Mouse (Mus musculus) intestine, embryonic 14.5 days (tissue): ENCODE results near the gene Pir. TPM values are rescaled to one million over a fixed set of nuclear protein-coding genes. Genes with fewer than 3 reads are reported as not detected.
A peak's percentile ranks its signal among the peaks of the same experiment; 100 is the strongest.

ENCODE experiments used
- ATAC-seq: fragments of 200-750 bp; cut with Nextera tagmentation; replicated peaks from 2 replicates; pipeline ENCODE4 v1.8.0; 2017; ENCODE audit warnings: low read depth, moderate number of reproducible peaks, moderate TSS enrichment, moderate library complexity; ENCODE audit not compliant: low FRiP score, low TSS enrichment
- DNase-seq: peaks from one replicate; pipeline ENCODE4 v3.0.0-alpha.2; 2018; ENCODE audit warnings: low spot score
- H3K27ac ChIP-seq: fragments of 300-500 bp; sonication (generic); 2 replicates; pipeline ENCODE4 v1.5.1; 2014; ENCODE audit warnings: low read depth, mild to moderate bottlenecking, control low read depth
- H3K27me3 ChIP-seq: fragments of 300-500 bp; sonication (generic); replicated peaks from 2 replicates; pipeline ENCODE4 v1.6.1; 2014; ENCODE audit warnings: low read length, control low read depth; ENCODE audit not compliant: control insufficient read depth, insufficient read depth
- H3K36me3 ChIP-seq: fragments of 300-500 bp; sonication (generic); 2 replicates; pipeline ENCODE4 v1.6.1; 2014; ENCODE audit warnings: low read length, control low read depth; ENCODE audit not compliant: control insufficient read depth, insufficient read depth
- H3K4me1 ChIP-seq: fragments of 300-500 bp; sonication (generic); replicated peaks from 2 replicates; pipeline ENCODE4 v1.6.1; 2014; ENCODE audit warnings: low read length, control low read depth, mixed read lengths; ENCODE audit not compliant: control insufficient read depth, insufficient read depth
- H3K4me2 ChIP-seq: fragments of 300-500 bp; sonication (generic); 2 replicates; pipeline ENCODE4 v1.6.1; 2014; ENCODE audit warnings: low read length
- H3K4me3 ChIP-seq: fragments of 300-500 bp; sonication (generic); 2 replicates; pipeline ENCODE4 v1.5.1; 2014; ENCODE audit warnings: low read depth, low read length, control low read depth, mixed read lengths
- H3K9ac ChIP-seq: fragments of 300-500 bp; sonication (generic); 2 replicates; pipeline ENCODE4 v1.6.1; 2014; ENCODE audit warnings: mild to moderate bottlenecking, low read length
- H3K9me3 ChIP-seq: fragments of 300-500 bp; sonication (generic); 2 replicates; pipeline ENCODE4 v1.6.1; 2016; ENCODE audit warnings: low read length, control low read depth; ENCODE audit not compliant: control insufficient read depth
- WGBS: fragments of 180-500 bp; shearing (Covaris S2); extraction: QIAGEN DNeasy Blood & Tissue Kit; methylation state at CpG from one replicate; pipeline ENCODE4 v1.1.7; 2014; 5-methylcytosine and 5-hydroxymethylcytosine counted together
- polyA plus RNA-seq: library from polyadenylated mRNA; unstranded; fragments of >200 nt; fragmentation: Nextera tagmentation; extraction: Ambion mirVana; gene quantifications from 2 replicates; pipeline ENCODE4 v1.2.1, GENCODE M21; 2014

The Pir gene
- polyA plus RNA-seq, 1 experiment from 2014 or later: 4.5 TPM

DNA sequence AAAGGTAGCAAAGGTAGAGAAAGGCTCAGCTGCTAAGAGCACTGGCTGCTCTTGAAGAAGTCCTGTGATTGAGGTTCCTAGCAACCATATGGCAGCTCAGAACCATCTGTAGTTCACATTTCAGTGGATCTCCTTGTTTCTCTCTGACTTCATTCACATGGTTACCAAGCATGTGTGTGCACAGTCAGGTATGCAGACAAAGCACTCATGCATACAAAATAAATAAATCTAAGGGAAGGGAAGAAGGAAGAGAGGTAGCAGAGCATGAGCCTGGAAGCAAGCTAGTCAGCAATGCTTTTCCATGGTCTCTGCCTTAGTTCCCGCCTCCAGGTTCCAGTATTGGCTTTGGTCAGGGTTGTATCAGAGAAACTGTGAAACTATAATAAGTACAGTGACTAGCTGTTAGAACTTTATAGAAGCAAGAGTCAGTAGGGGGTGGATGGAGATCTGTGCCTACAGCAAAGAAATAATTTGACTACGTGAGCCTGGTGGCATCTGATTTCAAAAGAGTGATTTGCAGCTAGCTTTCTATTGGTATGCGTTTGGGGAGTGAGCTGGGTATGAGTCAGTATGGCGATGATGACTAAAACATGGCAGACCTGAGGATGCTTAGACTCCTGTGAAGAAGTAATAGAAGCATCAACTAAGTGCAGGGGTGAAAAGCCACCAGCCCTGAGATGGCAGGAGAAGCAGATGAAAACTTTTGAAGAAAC lies 96.1 kb downstream of the Pir start:
- Histone ChIP-seq H3K4me3 (no peak overlapping the region), H3K9ac (no peak overlapping the region), H3K36me3 (no peaks in the 10 kb centered on the region), H3K4me2 (no peak overlapping the region), H3K4me1 (no peaks in the 10 kb centered on the region), H3K9me3 (no peaks in the 10 kb centered on the region), H3K27ac (no peak overlapping the region), H3K27me3 (no peaks in the 10 kb centered on the region)
- DNase-seq (no peak), ATAC-seq (no peak)
- 87% methylated on average over 4 of the region's 4 CpGs for WGBS

DNA sequence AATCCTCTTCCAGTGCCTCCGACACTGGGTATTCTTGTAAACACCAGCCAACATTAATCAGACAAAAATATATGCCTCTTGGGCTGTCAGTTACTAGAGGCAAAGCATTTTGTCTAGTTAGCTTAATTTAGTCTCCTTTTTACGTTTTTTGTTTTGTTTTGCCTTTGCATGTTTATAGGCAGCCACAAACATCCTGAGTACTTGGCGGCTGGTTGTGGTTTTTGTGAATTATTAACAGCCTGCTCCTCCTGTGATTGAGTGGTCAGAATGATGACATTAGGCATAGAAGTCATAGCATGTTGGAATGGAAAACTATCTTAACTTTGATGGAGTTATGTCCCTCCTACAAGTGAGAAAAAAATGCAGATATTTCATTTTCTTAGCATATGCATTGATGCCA lies 101.4 kb downstream of the Pir start:
- Histone ChIP-seq H3K4me3 (no peak overlapping the region), H3K9me3 (no peaks in the 10 kb centered on the region), H3K27me3 (0 out of 2 replicates have a peak, but pooled peaks cover 3% of the 10 kb centered on the region), H3K36me3 (no peaks in the 10 kb centered on the region), H3K9ac (no peak overlapping the region), H3K4me1 (no peaks in the 10 kb centered on the region), H3K27ac (no peak overlapping the region), H3K4me2 (no peak overlapping the region)
- ATAC-seq (no peak), DNase-seq (no peak)
- 67% methylated on average over 3 of the region's 3 CpGs for WGBS

DNA sequence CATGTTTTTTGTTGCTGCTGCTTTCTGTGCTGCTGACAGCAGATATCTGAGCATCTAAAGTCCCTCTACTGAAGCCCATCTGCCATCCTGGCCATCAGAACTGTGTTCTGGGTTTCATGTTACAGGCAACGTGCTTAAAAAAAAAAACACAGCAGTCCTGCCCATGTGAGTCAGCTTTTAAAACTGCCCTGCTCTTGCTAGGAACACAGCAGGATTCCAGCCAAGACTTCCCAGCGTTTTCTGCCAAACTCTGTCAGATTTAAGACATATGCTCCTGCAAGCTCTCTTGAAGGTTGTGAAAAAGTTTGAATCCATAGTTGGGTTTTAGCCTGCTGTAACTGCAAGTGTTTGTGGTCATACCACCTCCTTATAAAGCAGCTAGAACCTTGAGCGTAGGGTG lies 103.9 kb downstream of the Pir start, which contains the start of gene Vegfd:
Vegfd (plus strand) TSS at position 298 of the 400 bp plus-strand sequence.
- H3K9me3 ChIP-seq: no peaks in the 10 kb centered on the region
- no peaks in the 10 kb centered on the region for H3K36me3 ChIP-seq
- no peak within 1 kb of the TSS for H3K4me3 ChIP-seq
- WGBS: 34% methylated on average over 3 of the region's 3 CpGs
- no peak within 1 kb of the TSS for H3K9ac ChIP-seq
- ATAC-seq (no peak), DNase-seq (no peak)
- no peaks in the 10 kb centered on the region for H3K4me1 ChIP-seq
- no peak within 1 kb of the TSS for H3K4me2 ChIP-seq
- H3K27me3 ChIP-seq: 0 out of 2 replicates have a peak, but pooled peaks cover 3% of the 10 kb centered on the region
- no peak within 1 kb of the TSS for H3K27ac ChIP-seq

DNA sequence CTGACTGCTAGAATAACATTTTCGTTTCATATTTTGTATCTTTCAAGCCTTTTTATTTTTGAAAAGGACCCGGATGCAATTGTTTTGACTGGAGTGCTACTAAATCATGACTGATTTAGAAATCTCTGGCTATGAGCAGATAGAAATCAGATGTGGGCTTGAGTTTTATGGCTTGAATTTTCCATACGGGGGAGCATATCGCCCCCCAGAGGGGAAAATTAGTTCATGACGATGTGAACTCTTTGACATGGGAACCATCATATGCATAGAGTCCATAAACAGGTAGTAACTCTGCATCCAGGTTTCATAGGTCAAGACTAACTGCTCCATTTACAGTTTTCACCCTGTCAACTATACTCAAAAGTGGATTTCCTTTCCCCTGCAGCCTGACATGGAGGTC lies 105.4 kb downstream of the Pir start:
- H3K27ac ChIP-seq: no peak overlapping the region

DNA sequence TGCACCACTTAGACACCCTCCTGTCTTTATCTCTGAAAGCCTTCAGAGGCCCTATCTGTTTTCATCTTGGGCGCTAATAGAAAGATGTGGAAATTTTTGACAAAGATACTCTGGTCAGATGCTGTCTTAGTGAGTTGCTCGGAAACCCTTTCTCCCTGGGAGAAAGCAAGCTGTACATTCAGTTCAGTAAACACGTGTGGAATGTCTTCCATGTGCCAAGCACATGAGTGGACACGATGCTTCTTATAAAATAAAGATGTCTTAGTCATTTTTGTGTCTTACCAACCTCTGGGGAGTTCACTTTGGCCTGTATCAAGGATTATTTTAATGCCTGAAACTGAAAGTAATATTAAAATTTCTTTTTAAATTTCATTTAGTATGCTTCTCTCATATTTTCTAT lies 110.5 kb downstream of the Pir start:
- Histone ChIP-seq H3K27me3 (no peaks in the 10 kb centered on the region), H3K9ac (no peak overlapping the region), H3K36me3 (no peaks in the 10 kb centered on the region), H3K9me3 (no peaks in the 10 kb centered on the region), H3K4me2 (no peak overlapping the region), H3K4me3 (no peak overlapping the region), H3K4me1 (no peaks in the 10 kb centered on the region), H3K27ac (no peak overlapping the region)
- WGBS: 70% methylated on average over 4 of the region's 4 CpGs
- DNase-seq: no peak
- ATAC-seq: no peak

More for the DNA sequence above, 105.4 kb downstream of the Pir start:
- Histone ChIP-seq H3K36me3 (no peaks in the 10 kb centered on the region), H3K9me3 (no peaks in the 10 kb centered on the region), H3K4me1 (no peaks in the 10 kb centered on the region), H3K4me3 (no peak overlapping the region), H3K4me2 (no peak overlapping the region), H3K27me3 (0 out of 2 replicates have a peak, but pooled peaks cover 3% of the 10 kb centered on the region), H3K9ac (no peak overlapping the region)
- ATAC-seq (no peak), DNase-seq (no peak)
- WGBS: 67% methylated on average over 5 of the region's 5 CpGs

DNA sequence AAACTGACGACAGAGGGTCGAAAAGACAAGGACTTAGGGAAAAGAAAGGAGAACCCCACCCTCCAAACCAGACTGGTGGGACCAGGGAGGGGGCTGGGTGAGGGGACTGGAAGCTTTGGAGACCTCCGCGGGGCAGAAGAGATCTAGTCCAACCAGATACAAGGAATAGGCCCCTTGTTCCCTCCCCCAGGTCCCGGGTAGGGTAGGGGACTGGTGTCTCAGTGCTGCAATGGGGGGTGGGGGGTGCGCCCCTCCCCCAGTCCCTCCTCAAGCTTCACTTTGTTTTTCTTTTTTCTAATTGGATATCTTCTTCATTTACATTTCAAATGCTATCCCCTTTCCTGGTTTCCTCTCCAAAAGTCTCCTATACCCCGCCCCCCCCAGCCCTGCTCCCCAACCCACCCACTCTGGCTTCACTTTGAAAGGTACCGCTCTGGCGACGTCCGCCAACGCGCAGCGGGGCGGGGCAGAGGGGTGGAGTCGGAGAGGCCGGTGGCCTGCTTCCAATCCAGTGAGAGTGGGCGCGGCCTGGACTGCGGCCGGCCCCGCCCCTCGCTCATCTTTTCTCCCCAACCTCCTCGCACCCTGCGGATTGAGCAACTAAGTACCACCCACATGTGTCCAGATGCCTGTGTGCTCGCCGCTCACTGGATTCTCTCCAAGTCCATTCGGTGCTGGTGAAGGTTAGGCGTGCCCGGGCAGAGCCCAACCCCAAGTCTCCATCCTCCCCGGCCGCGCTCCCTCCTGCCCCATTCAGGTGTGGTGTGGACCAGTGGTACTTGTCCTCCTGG lies 112.6 kb downstream of the Pir start:
- Histone ChIP-seq H3K4me2 (peak overlapping the region; percentile 66), H3K27me3 (no peaks in the 10 kb centered on the region), H3K4me3 (peak overlapping the region; percentile 33), H3K27ac (no peak overlapping the region; the same call in 1 of the 2 replicates), H3K4me1 (no peaks in the 10 kb centered on the region), H3K9ac (no peak overlapping the region), H3K9me3 (no peaks in the 10 kb centered on the region), H3K36me3 (no peaks in the 10 kb centered on the region)
- peak; percentile 80 for DNase-seq
- ATAC-seq: peak; percentile 98
- WGBS: 20% methylated on average over 15 of the region's 33 CpGs

DNA sequence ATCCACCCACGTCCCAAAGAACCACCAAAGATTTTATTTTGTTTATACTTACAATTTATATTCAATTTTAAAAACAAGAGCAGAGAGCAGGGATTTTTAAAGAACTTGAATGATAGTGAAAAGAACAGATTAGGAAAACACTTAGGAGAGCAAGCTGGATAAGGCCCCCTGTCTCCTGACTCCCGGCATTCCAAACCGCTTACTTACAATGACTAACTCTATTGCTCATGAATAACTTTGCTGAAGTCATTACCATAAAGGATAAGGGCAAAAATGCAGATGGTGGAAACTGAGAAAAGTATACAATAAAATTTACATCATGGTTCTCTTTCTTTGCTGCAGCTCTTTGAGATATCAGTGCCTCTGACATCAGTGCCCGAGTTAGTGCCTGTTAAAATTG lies 124.9 kb downstream of the Pir start:
- Histone ChIP-seq H3K4me3 (no peak overlapping the region), H3K27me3 (no peaks in the 10 kb centered on the region), H3K4me2 (no peak overlapping the region), H3K27ac (no peak overlapping the region), H3K9ac (no peak overlapping the region), H3K36me3 (no peaks in the 10 kb centered on the region), H3K9me3 (no peaks in the 10 kb centered on the region), H3K4me1 (no peaks in the 10 kb centered on the region)
- no peak for DNase-seq
- ATAC-seq: no peak
- WGBS: 87% methylated on average over 4 of the region's 4 CpGs

DNA sequence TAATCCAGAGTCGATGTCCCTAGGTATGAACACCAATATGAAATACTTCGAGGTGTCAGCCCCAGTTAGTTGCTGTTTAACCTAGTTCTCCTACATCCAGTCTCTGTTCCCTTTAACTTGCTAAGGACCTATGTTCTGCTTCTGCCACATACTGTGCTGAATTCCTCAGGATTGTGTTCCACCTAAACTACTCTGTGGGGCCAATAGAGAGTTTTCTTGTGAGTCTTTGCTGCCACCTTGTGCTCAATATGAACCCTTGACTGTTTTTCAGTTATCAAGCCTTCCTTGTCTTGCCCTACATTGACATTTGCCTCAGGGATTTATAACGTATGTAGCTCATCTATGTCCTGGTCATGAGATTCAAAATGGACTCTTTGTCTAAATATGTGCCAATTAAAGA lies 129.3 kb downstream of the Pir start:
- H3K9me3 ChIP-seq: no peaks in the 10 kb centered on the region
- H3K27me3 ChIP-seq: no peaks in the 10 kb centered on the region
- WGBS: 71% methylated on average over 3 of the region's 3 CpGs
- no peaks in the 10 kb centered on the region for H3K4me1 ChIP-seq
- H3K27ac ChIP-seq: no peak overlapping the region
- ATAC-seq (no peak), DNase-seq (no peak)
- H3K36me3 ChIP-seq: no peaks in the 10 kb centered on the region
- no peak overlapping the region for H3K4me2 ChIP-seq
- no peak overlapping the region for H3K9ac ChIP-seq
- H3K4me3 ChIP-seq: no peak overlapping the region
